Mouse (Mus musculus) cerebellum, adult (tissue): ENCODE measurements around the gene Tmem95.
"Not testable (repeated sequence)": the region's sequence is repeated elsewhere in the genome, so short reads cannot be mapped to it uniquely, and the experiment has no call there.

ENCODE experiments used
- ATAC-seq: cut with Nextera tagmentation; 2 replicates; pipeline ENCODE4 v1.9.2; 2017; ENCODE audit warnings: mild to moderate bottlenecking, moderate library complexity, mixed read lengths; ENCODE audit not compliant: insufficient number of reproducible peaks, low FRiP score, low TSS enrichment

The Tmem95 gene

DNA sequence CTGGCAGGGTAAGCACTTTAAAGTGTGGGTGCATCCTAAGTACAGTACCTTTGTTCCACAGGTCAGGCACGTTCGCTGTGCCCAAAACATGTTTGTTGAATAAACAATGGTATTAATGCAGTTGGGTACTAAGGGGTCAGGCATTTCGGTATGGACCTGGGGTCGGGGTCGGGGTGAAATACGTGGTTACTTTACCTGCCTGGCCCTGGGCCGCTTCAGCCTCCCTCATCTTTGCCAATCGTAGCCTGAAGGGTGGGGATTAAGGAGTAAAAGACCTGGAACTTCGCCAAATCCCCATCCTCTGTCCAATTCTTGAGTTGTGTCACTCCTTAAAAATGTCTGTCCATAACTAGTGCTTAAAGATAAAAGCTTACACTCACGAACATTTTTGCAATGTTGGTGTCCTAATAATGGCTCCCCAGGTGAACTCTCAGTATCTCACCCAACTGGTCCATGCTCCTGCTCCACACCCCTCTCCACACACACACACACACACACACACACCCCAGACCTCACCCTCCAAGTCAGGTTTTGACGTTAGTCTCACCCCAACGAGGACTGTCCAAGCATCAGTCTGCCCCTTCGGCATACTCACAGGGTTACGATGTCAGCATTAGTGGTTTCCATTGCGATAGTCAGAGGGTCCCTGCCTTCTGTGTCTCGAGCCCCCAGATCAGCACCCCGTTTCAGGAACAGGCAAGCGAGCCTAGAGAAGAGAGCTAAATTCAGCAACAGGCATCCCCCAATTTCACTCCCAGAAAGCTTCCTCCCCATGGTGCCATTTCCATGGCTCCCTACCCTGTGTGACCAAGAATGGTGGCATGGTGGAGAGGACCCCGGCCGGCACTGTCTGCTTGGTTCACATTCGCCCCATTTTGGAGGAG is 4.2 kb upstream of the Tmem95 start:
- ATAC-seq = no peak

- ATAC-seq = peak; percentile 65; the same call in 1 of the 2 replicates
Measured at GRCm38 (mm10) chr11:69880853-69881603, 3.2 kb upstream of the Tmem95 start, which contains the start of gene Kctd11. Gene Kctd11, minus strand, starts transcription at chr11:69881406.

GRCm38 (mm10) chr11:69880506-69880852 is 2.7 kb upstream of the Tmem95 start:
- ATAC-seq = 0 out of 2 replicates have a peak, but pooled peaks have one; percentile 12

GRCm38 (mm10) chr11:69879711-69880110 is 1.9 kb upstream of the Tmem95 start:
- no peak for ATAC-seq

DNA sequence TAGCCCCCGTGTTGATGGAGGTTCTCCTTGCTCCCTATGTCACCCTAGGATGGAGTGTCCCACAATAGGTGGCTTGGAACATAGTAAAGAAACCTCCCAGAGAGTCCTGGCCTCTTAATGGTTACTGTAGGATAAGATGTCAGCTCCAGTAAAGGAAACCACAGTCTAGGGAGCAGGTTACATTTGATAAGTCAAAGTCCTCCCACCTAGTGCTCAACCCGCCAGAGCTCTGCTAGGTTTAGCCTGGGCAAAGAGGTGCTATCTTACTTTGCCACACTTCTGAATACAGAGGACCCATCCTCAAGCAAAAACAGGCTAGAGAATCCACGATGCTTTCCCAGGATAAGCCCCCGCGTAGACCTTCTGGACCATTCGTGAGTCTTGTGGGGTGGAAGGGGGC is 1.1 kb upstream of the Tmem95 start:
- ATAC-seq = no peak

GRCm38 (mm10) chr11:69878399-69878798 is 581 bp upstream of the Tmem95 start:
- ATAC-seq = no peak

GRCm38 (mm10) chr11:69876867-69877266 is 951 bp downstream of the Tmem95 start:
- no peak for ATAC-seq

GRCm38 (mm10) chr11:69876186-69876585 is 1.6 kb downstream of the Tmem95 start:
- ATAC-seq = no peak

- ATAC-seq = no peak
Measured at GRCm38 (mm10) chr11:69872451-69872850, 5.4 kb downstream of the Tmem95 start.

DNA sequence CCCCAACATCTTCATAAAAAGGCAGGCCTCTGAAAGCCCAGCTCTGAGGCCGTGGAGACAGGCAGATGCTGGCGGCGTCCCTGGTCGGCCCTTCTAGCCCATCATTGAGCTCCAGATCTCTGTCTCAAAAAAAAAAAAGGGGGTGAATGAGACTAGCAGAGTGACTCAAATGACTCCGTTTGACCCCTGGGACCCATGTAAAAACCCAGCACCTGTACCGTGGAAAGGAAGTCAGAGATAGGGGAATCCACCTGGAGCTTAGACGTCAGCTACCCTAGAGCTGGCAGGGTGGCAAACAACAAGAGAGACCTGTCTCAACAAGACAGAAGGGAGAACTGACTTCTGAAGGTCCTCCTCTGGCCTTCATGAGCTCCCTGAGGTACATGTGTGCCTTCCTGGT is 6.0 kb downstream of the Tmem95 start:
- ATAC-seq = no peak

GRCm38 (mm10) chr11:69870289-69871069 is 7.3 kb downstream of the Tmem95 start:
- no peak for ATAC-seq

GRCm38 (mm10) chr11:69867335-69867734 is 10.5 kb downstream of the Tmem95 start:
- ATAC-seq = no peak

- no peak for ATAC-seq
Measured at GRCm38 (mm10) chr11:69865561-69865960, 12.3 kb downstream of the Tmem95 start.

GRCm38 (mm10) chr11:69864138-69864860 is 13.5 kb downstream of the Tmem95 start:
- no peak for ATAC-seq

DNA sequence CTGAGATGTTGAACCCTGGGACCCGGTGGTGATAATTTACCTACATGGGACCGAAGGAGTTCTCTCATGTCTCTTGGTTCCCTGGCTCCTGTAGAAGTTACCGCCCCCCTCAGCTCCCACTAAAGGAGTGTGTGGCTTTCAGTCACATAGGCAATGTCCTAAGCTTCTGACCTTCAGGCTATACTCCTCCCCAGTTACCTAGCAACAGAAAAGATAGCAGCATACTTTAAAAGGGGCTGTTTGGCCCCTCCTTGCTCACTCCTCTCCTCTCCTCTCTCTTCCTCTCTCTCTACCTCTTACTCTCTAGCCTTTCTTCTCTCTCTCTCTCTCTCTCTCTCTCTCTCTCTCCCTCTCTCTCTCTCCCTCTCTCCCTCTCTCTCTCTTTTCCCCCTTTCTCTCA is 14.1 kb downstream of the Tmem95 start:
- ATAC-seq = not testable (repeated sequence)

DNA sequence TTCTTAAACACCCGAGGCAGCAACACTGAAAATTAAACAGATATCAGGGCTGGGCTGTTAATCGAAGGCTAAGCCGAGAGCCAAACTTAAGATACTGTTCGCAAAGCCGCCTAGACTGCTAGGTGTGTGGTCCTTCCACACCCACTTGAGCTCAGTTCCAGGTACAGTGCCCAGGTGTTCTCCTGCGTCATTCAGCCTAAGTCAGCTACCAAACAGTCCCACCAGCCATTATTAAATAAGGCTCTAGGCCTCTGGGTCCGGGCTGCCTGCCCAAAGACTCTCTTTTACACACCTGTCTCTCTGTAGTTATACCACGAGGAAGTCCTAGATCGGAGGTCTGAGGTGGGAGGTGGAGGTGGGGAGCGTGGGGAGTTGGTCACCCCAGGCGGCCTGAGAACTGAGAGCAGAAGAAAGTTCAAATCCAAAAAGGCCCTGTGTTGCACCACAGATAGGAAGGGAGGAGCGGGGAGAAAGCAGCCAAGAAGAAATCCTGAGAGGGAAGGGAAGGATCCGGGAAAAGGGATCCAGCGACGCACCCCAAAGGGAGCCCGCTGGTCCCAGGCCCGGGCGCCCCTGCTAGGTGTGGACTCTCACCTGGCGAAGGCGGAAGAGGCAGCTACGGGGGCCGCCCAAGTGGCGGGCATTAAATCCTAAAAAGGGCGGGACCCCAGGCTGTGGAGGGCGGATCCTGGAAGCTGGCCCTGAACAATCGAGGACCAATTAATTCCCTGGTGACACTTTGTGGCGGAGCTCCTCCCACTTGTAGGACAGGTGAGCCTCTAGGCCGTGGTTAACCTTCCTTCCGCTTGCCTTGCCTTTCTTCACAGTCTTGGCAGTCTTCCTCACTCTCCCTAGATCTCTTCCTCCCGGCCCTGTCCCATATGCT is 19.5 kb downstream of the Tmem95 start, which contains the start of gene Tnk1:
Tnk1 (minus strand) TSS at position 618 of the 886 bp plus-strand sequence.
- ATAC-seq = no peak

GRCm38 (mm10) chr11:69855347-69855746 is 22.5 kb downstream of the Tmem95 start:
- no peak for ATAC-seq

GRCm38 (mm10) chr11:69854680-69855079 is 23.1 kb downstream of the Tmem95 start:
- ATAC-seq = no peak

- ATAC-seq = no peak
Measured at GRCm38 (mm10) chr11:69853994-69854393, 23.8 kb downstream of the Tmem95 start.
